Mouse (Mus musculus): ENCODE results near the gene Pcbd2.
"Not testable (repeated sequence)": the region's sequence is repeated elsewhere in the genome, so short reads cannot be mapped to it uniquely, and the experiment has no call there.

Gene Pcbd2

DNA sequence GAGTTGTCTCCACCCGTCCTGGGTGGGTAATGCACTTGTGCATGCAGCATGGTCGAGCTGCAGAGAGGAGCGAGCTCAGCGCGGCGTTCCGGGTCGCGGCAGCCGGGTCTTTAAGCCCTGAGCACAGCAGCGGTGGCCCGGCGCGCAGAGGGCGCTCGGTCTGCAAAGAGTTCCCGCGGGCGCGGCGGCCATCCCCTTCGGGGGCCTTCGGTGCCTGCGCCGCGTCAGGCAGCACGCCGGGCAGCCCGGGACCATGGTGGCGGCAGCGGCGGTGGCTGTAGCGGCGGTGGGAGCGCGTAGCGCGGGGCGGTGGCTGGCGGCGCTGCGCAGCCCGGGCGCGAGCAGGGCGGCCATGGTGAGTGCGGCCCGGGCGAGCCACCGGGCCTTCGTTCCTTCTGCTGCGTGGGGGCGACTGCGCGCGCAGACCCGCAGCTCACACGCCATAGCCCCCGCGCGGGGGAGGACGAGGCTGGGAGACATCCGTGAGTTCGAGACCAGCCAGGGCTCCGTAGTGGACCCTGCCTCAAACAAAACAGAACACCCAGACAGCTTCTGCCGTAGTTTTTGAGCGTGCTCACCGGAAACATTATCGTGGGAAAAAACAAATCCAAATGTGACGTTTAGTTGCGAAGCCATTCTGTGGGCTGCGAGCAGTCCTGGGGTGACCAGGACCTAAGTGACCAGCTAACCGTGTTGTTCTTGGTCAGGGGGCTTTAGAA lies at the start of gene Pcbd2:
Gene Pcbd2 (plus strand): TSS at position 249 of the 719 bp plus-strand sequence.
- DNase-seq (ENCODE audit: extremely low spot score) = peak; percentile 89

DNA sequence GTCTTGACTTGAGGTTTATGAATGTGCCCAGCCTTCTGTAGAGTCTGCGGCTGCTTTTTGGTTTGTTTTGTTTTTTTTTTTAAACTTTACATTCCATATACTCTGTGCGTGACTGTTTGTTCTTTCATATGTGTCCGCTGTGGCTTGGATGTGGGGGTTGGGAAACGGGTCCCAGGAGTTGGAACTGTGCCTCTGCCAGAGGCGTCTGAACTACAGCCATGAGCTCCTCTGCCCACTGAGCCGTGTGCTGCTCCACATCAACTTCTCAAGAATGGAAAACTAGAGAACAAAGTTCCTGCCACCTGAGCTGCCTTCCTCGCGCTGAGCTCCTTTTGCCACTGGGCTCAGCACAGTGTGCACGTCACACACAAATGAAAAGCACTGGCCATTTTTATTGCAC lies 45.0 kb upstream of the Pcbd2 start:
- no peak for DNase-seq (ENCODE audit: extremely low spot score)

GRCm38 (mm10) chr13:55683581-55683980 lies 43.6 kb upstream of the Pcbd2 start:
- DNase-seq (ENCODE audit: extremely low spot score) = no peak

- no peak for DNase-seq (ENCODE audit: extremely low spot score)
Observed at GRCm38 (mm10) chr13:55686107-55686633, 41.0 kb upstream of the Pcbd2 start.

DNA sequence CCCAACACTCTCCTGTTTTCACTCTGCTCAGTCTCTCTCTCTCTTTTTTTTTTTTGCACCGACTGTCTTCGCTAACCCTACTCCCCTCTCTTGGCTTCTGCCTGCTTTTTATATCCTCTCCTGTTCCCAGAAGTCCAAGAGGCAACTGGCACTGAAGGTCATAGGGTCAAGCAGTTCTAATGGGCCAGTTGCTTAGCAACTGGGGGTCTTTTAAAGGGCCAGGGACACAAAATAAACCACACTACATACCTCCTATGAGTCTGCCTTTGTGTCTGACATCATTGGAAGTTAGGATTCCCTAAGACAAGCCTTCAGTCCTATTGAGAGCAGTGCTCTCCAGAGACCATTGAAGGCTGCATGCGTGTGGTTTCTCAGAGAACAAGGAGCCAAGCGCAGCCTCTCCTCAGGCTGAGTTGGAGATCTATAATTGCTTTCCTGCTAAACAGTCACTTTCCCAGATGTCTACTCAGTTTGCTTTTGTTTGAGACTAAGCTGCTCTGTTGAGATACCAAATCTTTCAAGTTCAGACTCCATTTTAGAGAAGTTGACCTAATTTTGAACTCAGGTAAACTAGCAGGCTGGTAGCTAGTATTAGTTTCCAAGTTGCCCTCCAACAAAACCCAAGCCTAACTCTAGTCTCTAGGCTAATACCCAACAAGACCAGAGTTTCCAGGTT lies 39.1 kb upstream of the Pcbd2 start:
- peak; percentile 80 for DNase-seq (ENCODE audit: extremely low spot score)

GRCm38 (mm10) chr13:55692535-55693242 lies 34.5 kb upstream of the Pcbd2 start, which contains the start of gene B230219D22Rik:
B230219D22Rik (plus strand) TSS chr13:55693124.
- peak; percentile 89 for DNase-seq (ENCODE audit: extremely low spot score)

GRCm38 (mm10) chr13:55693243-55693721 lies 33.9 kb upstream of the Pcbd2 start:
- DNase-seq (ENCODE audit: extremely low spot score) = no peak

GRCm38 (mm10) chr13:55694110-55694509 lies 33.1 kb upstream of the Pcbd2 start:
- DNase-seq (ENCODE audit: extremely low spot score) = no peak

- DNase-seq (ENCODE audit: extremely low spot score) = not testable (repeated sequence)
Observed at GRCm38 (mm10) chr13:55695989-55696388, 31.2 kb upstream of the Pcbd2 start.

GRCm38 (mm10) chr13:55704301-55704700 lies 22.9 kb upstream of the Pcbd2 start:
- DNase-seq (ENCODE audit: extremely low spot score) = no peak

GRCm38 (mm10) chr13:55712846-55713245 lies 14.3 kb upstream of the Pcbd2 start:
- no peak for DNase-seq (ENCODE audit: extremely low spot score)

DNA sequence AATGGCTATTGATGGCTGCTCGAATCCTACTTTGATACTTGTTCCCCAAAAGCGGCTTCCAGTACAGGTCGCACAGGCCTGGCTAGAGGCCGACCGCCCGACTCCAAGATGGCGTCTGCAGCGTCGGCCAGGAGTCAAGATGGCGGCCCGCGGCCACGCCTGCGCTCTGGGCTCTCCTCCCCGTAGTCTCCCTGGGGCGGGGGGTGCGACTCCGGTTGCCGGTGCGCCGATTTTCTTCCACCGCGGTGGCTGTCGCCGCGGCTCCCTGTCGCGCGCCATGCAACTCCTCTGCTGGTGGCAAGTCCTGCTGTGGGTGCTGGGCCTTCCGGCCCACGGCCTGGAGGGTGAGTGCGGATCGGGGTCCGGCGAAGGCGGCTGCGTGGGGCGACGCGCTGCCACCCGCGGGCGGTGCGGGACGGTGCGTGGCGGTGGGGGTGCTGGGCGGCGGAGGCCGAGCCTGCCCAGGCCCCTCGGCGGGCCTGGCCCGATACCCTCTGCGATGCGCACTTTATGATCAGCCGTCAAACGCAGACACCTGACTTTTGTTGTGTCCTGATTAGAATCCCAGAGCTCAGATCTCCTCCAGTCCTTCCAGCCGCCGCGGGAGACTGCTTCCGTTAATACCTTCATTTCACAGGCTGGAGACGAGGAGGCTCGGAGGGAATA lies 12.5 kb upstream of the Pcbd2 start, which contains the start of gene Txndc15:
Gene Txndc15 (plus strand): TSS at position 150 of the 666 bp plus-strand sequence.
- DNase-seq (ENCODE audit: extremely low spot score) = peak; percentile 90

- DNase-seq (ENCODE audit: extremely low spot score) = no peak
Observed at GRCm38 (mm10) chr13:55715167-55715512, 12.0 kb upstream of the Pcbd2 start.

GRCm38 (mm10) chr13:55715908-55716510 lies 11.2 kb upstream of the Pcbd2 start:
- no peak for DNase-seq (ENCODE audit: extremely low spot score)

- DNase-seq (ENCODE audit: extremely low spot score) = no peak
Observed at GRCm38 (mm10) chr13:55721516-55721915, 5.7 kb upstream of the Pcbd2 start.

DNA sequence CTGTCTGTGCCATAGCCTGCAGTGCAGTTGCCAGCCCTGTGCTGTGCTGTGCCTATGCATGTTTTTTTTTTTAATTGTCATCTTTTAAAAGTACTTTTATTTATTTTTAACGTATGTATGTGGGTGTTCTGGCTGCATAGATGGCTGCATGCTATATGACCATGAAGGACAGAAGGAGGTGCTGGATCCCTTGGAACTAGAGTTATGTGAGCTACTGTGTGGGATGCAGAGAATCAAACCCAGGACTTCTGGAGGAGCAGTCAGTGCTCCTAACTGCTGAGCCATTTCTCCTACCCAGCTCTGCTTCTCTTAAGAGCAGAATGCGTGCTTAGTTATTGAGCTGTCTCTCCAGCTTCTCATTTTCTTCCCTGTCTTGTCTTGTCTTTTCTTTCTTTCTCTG lies 5.2 kb upstream of the Pcbd2 start:
- DNase-seq (ENCODE audit: extremely low spot score) = no peak

GRCm38 (mm10) chr13:55726598-55727119 lies 509 bp upstream of the Pcbd2 start:
- no peak for DNase-seq (ENCODE audit: extremely low spot score)

DNA sequence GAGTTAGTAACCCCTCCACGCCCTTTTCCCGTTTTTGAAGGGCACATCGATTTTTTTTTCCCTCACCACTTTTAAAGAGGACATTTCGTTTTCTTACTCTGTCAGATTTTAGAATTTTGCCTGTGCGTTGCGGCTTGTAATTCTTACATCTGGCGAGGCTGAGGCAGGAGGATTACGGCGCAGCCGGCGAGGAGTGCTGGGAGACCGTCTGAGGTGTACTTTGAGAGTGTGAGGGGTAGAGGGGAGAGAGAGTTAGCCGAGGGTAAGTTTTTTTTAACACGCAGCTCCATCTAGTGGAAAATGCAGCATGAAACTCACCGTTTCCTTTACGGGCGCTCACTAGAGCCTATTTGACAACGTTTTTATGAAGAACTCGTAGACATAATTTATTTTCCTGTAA lies 671 bp downstream of the Pcbd2 start:
- peak; percentile 83 for DNase-seq (ENCODE audit: extremely low spot score)

- DNase-seq (ENCODE audit: extremely low spot score) = no peak
Observed at GRCm38 (mm10) chr13:55730716-55731115, 3.5 kb downstream of the Pcbd2 start.

DNA sequence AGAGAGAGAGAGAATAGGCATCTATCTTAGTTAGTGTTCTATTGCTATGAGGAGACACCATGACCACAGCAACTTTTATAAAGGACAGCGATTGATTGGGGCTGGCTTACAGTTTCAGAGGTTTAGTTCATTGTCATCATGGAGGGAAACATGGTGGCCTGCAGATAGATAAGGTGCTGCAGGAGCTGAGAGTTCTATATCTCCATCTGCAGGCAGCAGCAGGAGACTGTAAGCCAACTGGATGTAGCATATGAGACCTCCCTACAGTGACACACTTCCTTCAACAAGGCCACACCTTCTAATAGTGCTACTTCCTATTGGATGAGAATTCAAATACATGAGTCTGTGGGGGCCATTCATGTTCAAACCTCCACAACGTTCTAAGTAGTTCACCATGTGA lies 5.0 kb downstream of the Pcbd2 start:
- DNase-seq (ENCODE audit: extremely low spot score) = no peak
